Mouse (Mus musculus): ENCODE measurements around the gene Cdkn2aipnl. TPM values are rescaled to one million over a fixed set of nuclear protein-coding genes. Genes with fewer than 3 reads are reported as not detected.
A peak's percentile ranks its signal among the peaks of the same experiment; 100 is the strongest.

Cdkn2aipnl gene
- polyA plus RNA-seq, 2 experiments from 2014 or later: 92.5 to 116 TPM

GRCm38 (mm10) chr11:51949155-51949840, 18.2 kb upstream of the Cdkn2aipnl start:
- ATAC-seq: peak; percentile 53

- ATAC-seq: peak; percentile 60
Observed at GRCm38 (mm10) chr11:51949919-51950318, 17.5 kb upstream of the Cdkn2aipnl start.

GRCm38 (mm10) chr11:51951861-51952420, 15.5 kb upstream of the Cdkn2aipnl start:
- ATAC-seq: no peak

GRCm38 (mm10) chr11:51956112-51956511, 11.3 kb upstream of the Cdkn2aipnl start:
- ATAC-seq: no peak

- no peak for ATAC-seq
Observed at GRCm38 (mm10) chr11:51957760-51958159, 9.7 kb upstream of the Cdkn2aipnl start.

- no peak for ATAC-seq
Observed at GRCm38 (mm10) chr11:51959511-51959910, 8.0 kb upstream of the Cdkn2aipnl start.

- no peak for ATAC-seq
Observed at GRCm38 (mm10) chr11:51960061-51960460, 7.4 kb upstream of the Cdkn2aipnl start.

GRCm38 (mm10) chr11:51960967-51961471, 6.4 kb upstream of the Cdkn2aipnl start:
- ATAC-seq: no peak

- no peak for ATAC-seq
Observed at GRCm38 (mm10) chr11:51961761-51962160, 5.7 kb upstream of the Cdkn2aipnl start.

- ATAC-seq: no peak
Observed at GRCm38 (mm10) chr11:51962277-51962676, 5.2 kb upstream of the Cdkn2aipnl start.

GRCm38 (mm10) chr11:51966651-51967050, 810 bp upstream of the Cdkn2aipnl start:
- ATAC-seq: no peak

GRCm38 (mm10) chr11:51968896-51969295, 1.4 kb downstream of the Cdkn2aipnl start:
- peak; percentile 68 for ATAC-seq

GRCm38 (mm10) chr11:51969511-51969910, 2.0 kb downstream of the Cdkn2aipnl start:
- ATAC-seq: no peak

GRCm38 (mm10) chr11:51971644-51972043, 4.2 kb downstream of the Cdkn2aipnl start:
- ATAC-seq: no peak

- ATAC-seq: no peak
Observed at GRCm38 (mm10) chr11:51999611-52000289, 32.3 kb downstream of the Cdkn2aipnl start.

- ATAC-seq: peak; percentile 79
Observed at GRCm38 (mm10) chr11:52000290-52000962, 33.0 kb downstream of the Cdkn2aipnl start, which contains the start of gene Ube2b. Ube2b (minus strand) TSS chr11:52000762.

GRCm38 (mm10) chr11:52001341-52001740, 33.9 kb downstream of the Cdkn2aipnl start:
- ATAC-seq: no peak

- no peak for ATAC-seq
Observed at GRCm38 (mm10) chr11:52001861-52002260, 34.4 kb downstream of the Cdkn2aipnl start.

GRCm38 (mm10) chr11:52002842-52003504, 35.5 kb downstream of the Cdkn2aipnl start:
- no peak for ATAC-seq

GRCm38 (mm10) chr11:52003505-52003771, 36.0 kb downstream of the Cdkn2aipnl start:
- ATAC-seq: no peak

- ATAC-seq: peak; percentile 77
Observed at GRCm38 (mm10) chr11:52003772-52004528, 36.5 kb downstream of the Cdkn2aipnl start, which contains the start of gene Cdkl3. Cdkl3 (plus strand) TSS chr11:52004221.

- ATAC-seq: no peak
Observed at GRCm38 (mm10) chr11:52005586-52005985, 38.1 kb downstream of the Cdkn2aipnl start.

Measured in CD4-positive, CD25-positive, alpha-beta regulatory T cell, adult 4 months (primary cell).